Comparison of ENCODE assay signal across 30 mouse cellular contexts in genomic region chr8:83917566-83917965, GRCm38 (mm10). TPM values are rescaled to one million over a fixed set of nuclear protein-coding genes. Genes with fewer than 3 reads are reported as not detected.
DNase-seq lines count a peak whose midpoint lies in the region; ATAC-seq and TF ChIP-seq lines count a peak whose summit lies in the region.
"Had no signal": no experiment of that assay in that cellular context is flagged by ENCODE, and none has a peak within 500 bp of the region (broad histone marks: within the 10 kb centered on the region; RNA-seq: fewer than 3 reads in every experiment).

No protein-coding gene starts in this region.

- H3K27me3 ChIP-seq in heart, embryonic 16.5 days (ENCODE audit: control insufficient read depth, insufficient read depth, low read length): no peaks in the 10 kb centered on the region
- no peaks in the 10 kb centered on the region for H3K27me3 ChIP-seq in testis, adult 2 months (ENCODE audit: control insufficient read depth, insufficient read depth, low read length)
- no peaks in the 10 kb centered on the region for H3K27me3 ChIP-seq in hindbrain, embryonic 12.5 days
- H3K27me3 ChIP-seq: embryonic facial prominence, embryonic 12.5 days; heart, embryonic 12.5 days; liver, embryonic 12.5 days; neural tube, embryonic 12.5 days had no signal

- no peak for TF ChIP-seq CTCF in testis, adult 2 months (IDR thresholded peaks at IDR 0.05; ENCODE audit: control insufficient read depth, insufficient read depth, insufficient replicate concordance, low read depth, low read length)

- peak overlapping the region; percentile 15; the same call in 1 of the 2 replicates for H3K9ac ChIP-seq in heart, embryonic 16.5 days (ENCODE audit: low read length)
- no peak overlapping the region for H3K9ac ChIP-seq in hindbrain, embryonic 12.5 days
- H3K9ac ChIP-seq: embryonic facial prominence, embryonic 12.5 days; heart, embryonic 12.5 days; hindbrain, embryonic 14.5 days; liver, embryonic 12.5 days; liver, postnatal 0 days; neural tube, embryonic 12.5 days had no signal

- peak overlapping the region; percentile 14; the same call in 1 of the 2 replicates for H3K27ac ChIP-seq in heart, embryonic 16.5 days (ENCODE audit: low read length)
- peak overlapping the region; percentile 39 for H3K27ac ChIP-seq in testis, adult 2 months (ENCODE audit: control insufficient read depth, insufficient read depth, low read depth, low read length)
- H3K27ac ChIP-seq in hindbrain, embryonic 12.5 days: no peak overlapping the region
- H3K27ac ChIP-seq: embryonic facial prominence, embryonic 12.5 days; gastrocnemius, adult 2 months; hindbrain, embryonic 14.5 days; liver, embryonic 12.5 days; macrophage; midbrain, embryonic 10.5 days; neural tube, embryonic 12.5 days; stomach, postnatal 0 days had no signal

- no peak for ATAC-seq in heart, embryonic 16.5 days (replicated peaks; ENCODE audit: extremely low read depth, insufficient read depth, low FRiP score)
- ATAC-seq in hindbrain, embryonic 12.5 days (ENCODE audit: low FRiP score): no peak
- ATAC-seq: CD4-positive, CD25-positive, alpha-beta regulatory T cell, adult 4 months; forebrain, embryonic 16.5 days; liver, embryonic 12.5 days; liver, postnatal 0 days had no signal

- peaks cover 9% of the 10 kb centered on the region for H3K36me3 ChIP-seq in heart, embryonic 16.5 days (ENCODE audit: control insufficient read depth, insufficient read depth)
- no peaks in the 10 kb centered on the region for H3K36me3 ChIP-seq in testis, adult 2 months (ENCODE audit: control insufficient read depth, insufficient read depth, low read length)
- H3K36me3 ChIP-seq in hindbrain, embryonic 12.5 days: peaks cover 44% of the 10 kb centered on the region

- no peak overlapping the region for H3K4me3 ChIP-seq in heart, embryonic 16.5 days (ENCODE audit: low read length)
- no peak overlapping the region for H3K4me3 ChIP-seq in testis, adult 2 months (ENCODE audit: control insufficient read depth, low read depth, low read length)
- no peak overlapping the region for H3K4me3 ChIP-seq in hindbrain, embryonic 12.5 days
- H3K4me3 ChIP-seq: embryonic facial prominence, embryonic 12.5 days; gastrocnemius, adult 2 months; heart, embryonic 12.5 days; liver, embryonic 12.5 days; midbrain, embryonic 10.5 days; myocyte; neural tube, embryonic 12.5 days had no signal

- peaks cover 32% of the 10 kb centered on the region for H3K4me1 ChIP-seq in heart, embryonic 16.5 days (ENCODE audit: control insufficient read depth, insufficient read depth, low read length)
- peaks cover 6% of the 10 kb centered on the region for H3K4me1 ChIP-seq in testis, adult 2 months (ENCODE audit: control insufficient read depth, insufficient read depth, low read length)
- peaks cover 13% of the 10 kb centered on the region for H3K4me1 ChIP-seq in hindbrain, embryonic 12.5 days
- H3K4me1 ChIP-seq: neural tube, embryonic 12.5 days had no signal

- WGBS in heart, embryonic 16.5 days: 64% methylated on average over 6 of the region's 6 CpGs
- 78% methylated on average over 6 of the region's 6 CpGs for WGBS in hindbrain, embryonic 12.5 days

- TF ChIP-seq POLR2A in testis, adult 2 months (IDR thresholded peaks at IDR 0.05; ENCODE audit: control insufficient read depth, low read depth, low read length): no peak

- intact Hi-C loops in heart, postnatal 10 days (cut with DNase I): no loop called here

- DNase-seq in heart, postnatal 10 days: no peak
- DNase-seq in ovary, adult 18-20 months (ENCODE audit: low spot score): peak; percentile 80
- DNase-seq in ovary, postnatal 14 days (ENCODE audit: low spot score): no peak
- DNase-seq in adrenal gland, postnatal 10 days: peak; percentile 60
- DNase-seq in kidney, adult 18-20 months: no peak
- DNase-seq: cerebellum, adult 8-10 months; gastrocnemius, adult 2 months; gastrocnemius, postnatal 36 days; heart, adult 18-20 months; heart, postnatal 4 days; kidney, adult 11 months; kidney, postnatal 36 days; layer of hippocampus, postnatal 36 days; left cerebral cortex, postnatal 4 days; liver, postnatal 0 days; right cerebral cortex, postnatal 4 days had no signal

- no peak overlapping the region for H3K4me2 ChIP-seq in heart, embryonic 16.5 days (ENCODE audit: low read depth, low read length)
- no peak overlapping the region for H3K4me2 ChIP-seq in hindbrain, embryonic 12.5 days (replicated peaks)
- H3K4me2 ChIP-seq: embryonic facial prominence, embryonic 12.5 days; heart, embryonic 12.5 days; hindbrain, embryonic 14.5 days; liver, embryonic 12.5 days; neural tube, embryonic 12.5 days had no signal

- H3K9me3 ChIP-seq in heart, embryonic 16.5 days (replicated peaks; ENCODE audit: control insufficient read depth, low read length): no peaks in the 10 kb centered on the region
- H3K9me3 ChIP-seq in hindbrain, embryonic 12.5 days (replicated peaks): no peaks in the 10 kb centered on the region
- H3K9me3 ChIP-seq: embryonic facial prominence, embryonic 12.5 days; heart, embryonic 12.5 days; liver, embryonic 12.5 days; midbrain, embryonic 10.5 days; neural tube, embryonic 12.5 days had no signal

RNA-seq across cellular contexts. Expression of gene Adgrl1, which starts 17.7 kb away (rescaled TPM):
- 8.3 and 8.7 TPM in 2 replicates for polyA plus RNA-seq in heart, embryonic 16.5 days (2015; fragmentation: Nextera tagmentation; extraction: Ambion mirVana)
- 10 to 100 TPM; 29.8 to 29.9 TPM for total RNA-seq in heart, postnatal 10 days (2021)
- 10 to 100 TPM; 48.7 to 60.4 TPM for total RNA-seq in adrenal gland, postnatal 10 days (2021)
- polyA plus RNA-seq in testis, adult 2 months (2012; rRNA removed): 54.3 and 64.0 TPM in 2 replicates
- polyA plus RNA-seq in hindbrain, embryonic 12.5 days (2016; fragmentation: Nextera tagmentation; extraction: Ambion mirVana): 38.7 and 41.5 TPM in 2 replicates

RNA-seq across cellular contexts. Expression of gene Gm10644, which starts 37.4 kb away (rescaled TPM):
- 1.0 and 1.2 TPM in 2 replicates for polyA plus RNA-seq in heart, embryonic 16.5 days (2015; fragmentation: Nextera tagmentation; extraction: Ambion mirVana)
- under 1 TPM; 0.20 to 0.22 TPM for total RNA-seq in heart, postnatal 10 days (2021)
- total RNA-seq in adrenal gland, postnatal 10 days (2021): under 1 TPM; 0.51 to 0.88 TPM
- polyA plus RNA-seq in testis, adult 2 months (2012; rRNA removed): 14.9 and 15.2 TPM in 2 replicates
- polyA plus RNA-seq in hindbrain, embryonic 12.5 days (2016; fragmentation: Nextera tagmentation; extraction: Ambion mirVana): 1.0 and 1.1 TPM in 2 replicates

RNA-seq across cellular contexts. Expression of gene Asf1b, which starts 37.7 kb away (rescaled TPM):
- 65.2 and 69.1 TPM in 2 replicates for polyA plus RNA-seq in heart, embryonic 16.5 days (2015; fragmentation: Nextera tagmentation; extraction: Ambion mirVana)
- total RNA-seq in heart, postnatal 10 days (2021): 1 to 10 TPM; 7.6 to 7.8 TPM
- 10 to 100 TPM in 1 of 2 experiments, 1 to 10 TPM in 1; 9.2 to 12.1 TPM for total RNA-seq in adrenal gland, postnatal 10 days (2021)
- 65.0 and 73.8 TPM in 2 replicates for polyA plus RNA-seq in testis, adult 2 months (2012; rRNA removed)
- polyA plus RNA-seq in hindbrain, embryonic 12.5 days (2016; fragmentation: Nextera tagmentation; extraction: Ambion mirVana): 37.6 and 40.9 TPM in 2 replicates

RNA-seq across cellular contexts. Expression of gene Prkaca, which starts 55.2 kb away (rescaled TPM):
- polyA plus RNA-seq in heart, embryonic 16.5 days (2015; fragmentation: Nextera tagmentation; extraction: Ambion mirVana): 258 and 282 TPM in 2 replicates
- total RNA-seq in heart, postnatal 10 days (2021): 100 to 1,000 TPM; 398 to 429 TPM
- total RNA-seq in adrenal gland, postnatal 10 days (2021): 100 to 1,000 TPM; 253 to 325 TPM
- polyA plus RNA-seq in testis, adult 2 months (2012; rRNA removed): 101 and 103 TPM in 2 replicates
- polyA plus RNA-seq in hindbrain, embryonic 12.5 days (2016; fragmentation: Nextera tagmentation; extraction: Ambion mirVana): 201 and 213 TPM in 2 replicates

Comparison
In these comparisons a context has a peak if more than half of its experiments do, and no peak if none do; other contexts are left out.
1. DNase-seq: peak in ovary, adult 18-20 months (single experiment) and adrenal gland, postnatal 10 days (single experiment); none in heart, postnatal 10 days (0 of 2), ovary, postnatal 14 days (single experiment) and kidney, adult 18-20 months (single experiment).